Mouse (Mus musculus) gonadal fat pad, adult 2 months (tissue): ENCODE results near the gene Pced1b. TPM values are rescaled to one million over a fixed set of nuclear protein-coding genes. Genes with fewer than 3 reads are reported as not detected.
"Not testable (repeated sequence)": the region's sequence is repeated elsewhere in the genome, so short reads cannot be mapped to it uniquely, and the experiment has no call there.

Experiments
- DNase-seq: peaks from one replicate; pipeline ENCODE4 v3.0.0-alpha.2; 2012; ENCODE audit warnings: low read depth
- polyA plus RNA-seq: library from polyadenylated mRNA; depleted of rRNA; stranded (reverse); fragments of >200 nt; gene quantifications from 2 replicates; pipeline ENCODE4 v1.2.3, GENCODE M21; 2012; rRNA removed

Gene Pced1b
- polyA plus RNA-seq: 28.5 and 30.9 TPM in 2 replicates

DNA sequence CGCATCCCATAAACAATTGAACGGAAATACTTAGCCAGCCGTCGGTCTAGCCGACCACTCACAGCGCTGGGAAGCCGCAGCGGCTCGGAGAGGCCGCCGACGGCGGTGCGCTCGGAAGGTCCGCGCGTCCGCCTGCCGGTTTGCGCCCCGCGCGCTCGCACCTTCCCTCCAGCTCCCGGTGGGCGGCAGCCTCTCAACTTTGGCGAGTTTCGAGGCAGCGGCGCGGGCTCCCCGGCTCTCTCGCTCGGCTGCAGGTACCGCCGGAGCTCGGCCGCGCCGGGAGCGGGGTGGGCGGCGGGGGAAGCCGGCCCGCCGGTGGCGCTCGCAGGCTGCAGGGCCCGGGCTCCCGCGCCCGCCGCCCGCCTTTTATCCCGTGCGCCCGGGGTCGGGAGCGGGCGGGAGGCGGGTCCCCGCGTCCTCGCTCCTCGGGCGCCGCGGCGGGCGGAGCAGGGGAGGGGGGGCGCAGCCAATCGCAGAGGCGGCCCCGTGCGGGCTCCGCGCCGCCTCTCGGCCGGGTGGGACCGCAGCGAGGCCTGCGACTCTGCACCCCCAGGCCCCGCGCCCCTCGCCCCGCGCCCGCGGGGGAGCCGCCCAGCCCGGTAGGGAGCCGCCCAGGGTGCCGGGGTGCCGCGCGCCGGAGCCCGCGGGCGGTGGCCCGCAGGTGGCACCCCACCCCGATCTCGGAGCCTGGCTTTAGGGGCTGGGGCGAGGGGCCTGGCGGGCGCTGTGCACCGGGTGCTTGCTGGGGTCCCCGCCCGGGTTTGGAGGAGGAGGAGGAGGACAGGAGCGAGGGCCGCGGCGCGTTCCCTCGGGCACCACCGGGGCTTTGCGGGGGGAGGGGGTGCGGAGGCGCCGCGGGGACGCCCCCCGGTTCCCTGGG is at the start of gene Pced1b, which contains the start of gene Amigo2:
Gene Pced1b (plus strand): TSS at position 197 of the 880 bp plus-strand sequence.
Gene Amigo2 (minus strand): TSS at position 377 of the 880 bp plus-strand sequence.
- no peak for DNase-seq

DNA sequence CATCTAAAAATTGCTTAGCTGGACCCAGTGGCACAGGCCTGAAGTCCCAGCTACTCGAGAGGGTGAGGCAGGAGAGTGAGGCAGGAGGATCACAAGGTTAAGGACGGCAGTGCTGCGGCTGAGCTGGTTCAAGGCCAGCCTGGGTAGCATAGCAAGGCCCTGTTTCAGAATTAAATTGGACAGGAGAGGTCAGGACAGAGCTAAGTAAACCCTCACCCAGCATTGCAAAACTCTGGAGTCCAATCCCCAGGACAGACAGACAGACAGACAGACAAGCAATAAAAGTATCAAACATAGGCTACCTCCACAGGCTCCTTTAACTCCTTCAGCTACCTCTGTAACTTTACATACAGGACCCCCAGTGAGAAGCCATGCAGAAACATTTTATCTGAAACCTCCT is 42.0 kb upstream of the Pced1b start:
- DNase-seq: no peak

DNA sequence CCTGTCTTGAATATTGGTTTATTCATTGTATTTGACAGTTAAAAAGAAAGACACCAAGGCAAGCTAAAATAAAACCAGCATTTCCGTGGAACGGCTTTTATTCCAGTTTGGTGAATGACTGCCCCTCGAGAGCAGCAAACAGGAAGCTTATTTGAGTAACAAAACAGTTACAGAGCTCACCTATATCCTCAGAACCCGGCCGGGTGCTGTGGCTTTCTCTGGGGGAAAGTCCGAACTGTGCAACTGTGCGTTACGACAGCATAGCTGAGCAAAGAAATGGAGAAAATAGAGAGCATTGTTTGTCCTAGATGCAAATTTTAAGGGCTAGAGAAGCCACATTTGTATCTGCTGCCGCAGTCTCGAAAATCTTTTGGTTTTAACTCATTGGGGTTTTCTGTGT is 41.1 kb upstream of the Pced1b start:
- no peak for DNase-seq

DNA sequence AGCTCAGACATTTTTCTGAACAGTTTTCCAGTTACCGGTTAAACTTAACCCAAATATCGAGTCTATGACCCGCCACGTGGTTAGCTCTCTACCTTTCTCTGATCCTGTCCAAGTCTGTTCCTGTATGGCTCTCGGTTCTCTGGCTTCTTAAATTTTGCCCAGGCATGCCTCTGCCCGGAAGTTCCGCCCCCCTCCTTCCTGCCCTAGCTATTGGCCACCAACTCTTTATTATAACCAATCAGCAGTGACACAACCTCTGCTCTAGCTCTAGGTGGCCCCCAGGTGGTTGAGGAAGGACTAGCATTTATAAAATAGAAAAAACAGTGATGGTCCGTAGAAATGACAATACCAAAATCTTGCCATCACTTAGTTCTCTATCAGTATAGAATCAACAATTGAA is 40.4 kb upstream of the Pced1b start:
- no peak for DNase-seq

DNA sequence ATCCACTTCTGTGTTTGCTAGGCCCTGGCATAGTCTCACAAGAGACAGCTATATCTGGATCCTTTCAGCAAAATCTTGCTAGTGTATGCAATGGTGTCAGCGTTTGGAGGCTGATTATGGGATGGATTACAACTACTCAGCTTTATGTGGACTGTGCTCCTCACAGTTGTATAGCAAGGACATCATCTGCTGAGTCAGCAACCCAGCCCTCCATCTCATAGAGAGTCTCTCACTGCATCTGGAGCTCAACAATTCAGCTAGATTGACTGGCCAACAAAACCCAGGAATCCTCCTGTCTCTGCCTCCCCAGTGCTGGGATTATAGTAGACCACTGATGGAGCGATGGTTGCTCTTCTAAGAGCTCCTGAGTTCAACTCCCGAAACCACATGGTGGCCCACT is 37.2 kb upstream of the Pced1b start:
- DNase-seq: not testable (repeated sequence)

DNA sequence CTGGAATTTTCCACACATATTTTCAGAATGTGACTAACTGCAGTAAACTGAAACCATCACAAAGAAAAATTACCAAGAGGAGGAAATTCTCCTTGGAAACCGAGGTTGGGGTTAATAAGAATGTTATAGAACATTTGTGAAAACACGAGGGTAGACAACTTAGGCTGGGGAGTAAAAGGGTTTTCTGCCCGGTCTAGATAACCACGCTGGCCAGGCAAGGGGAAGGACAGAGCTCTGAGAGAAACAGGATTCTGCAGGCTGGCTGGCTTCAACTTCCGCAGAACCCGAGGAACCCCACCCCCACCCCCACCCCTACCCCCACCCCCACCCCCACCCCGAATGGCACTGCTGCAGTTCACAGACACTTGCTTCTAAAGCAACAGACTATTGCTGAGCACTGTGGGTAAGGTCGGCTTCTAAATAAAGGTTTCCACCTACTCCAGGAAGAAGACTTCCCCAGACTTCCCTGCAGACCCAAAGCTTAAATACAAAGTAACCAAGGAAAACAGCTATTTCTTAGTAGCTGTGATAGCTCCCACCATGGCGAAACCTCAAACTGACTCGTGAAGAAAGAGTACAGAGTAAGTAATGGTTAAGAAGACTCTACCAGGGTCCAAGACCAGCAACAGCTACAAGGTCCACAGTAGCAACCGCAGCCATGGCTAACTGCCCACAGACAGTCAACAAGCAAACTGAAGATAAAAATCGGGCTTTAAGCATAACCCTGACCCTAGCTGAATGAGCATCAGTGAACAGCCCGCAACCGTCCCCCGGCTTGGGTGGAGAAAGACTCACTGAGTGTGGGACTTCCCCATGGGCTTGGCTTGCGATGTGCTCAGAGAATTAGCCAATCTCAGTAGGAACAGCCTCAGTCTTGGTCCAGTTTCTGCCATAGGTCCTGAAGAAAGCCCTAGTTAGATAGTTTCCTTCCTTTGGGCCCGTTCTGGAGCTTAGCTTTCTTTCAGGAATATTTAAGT is 34.1 kb upstream of the Pced1b start:
- DNase-seq: no peak

DNA sequence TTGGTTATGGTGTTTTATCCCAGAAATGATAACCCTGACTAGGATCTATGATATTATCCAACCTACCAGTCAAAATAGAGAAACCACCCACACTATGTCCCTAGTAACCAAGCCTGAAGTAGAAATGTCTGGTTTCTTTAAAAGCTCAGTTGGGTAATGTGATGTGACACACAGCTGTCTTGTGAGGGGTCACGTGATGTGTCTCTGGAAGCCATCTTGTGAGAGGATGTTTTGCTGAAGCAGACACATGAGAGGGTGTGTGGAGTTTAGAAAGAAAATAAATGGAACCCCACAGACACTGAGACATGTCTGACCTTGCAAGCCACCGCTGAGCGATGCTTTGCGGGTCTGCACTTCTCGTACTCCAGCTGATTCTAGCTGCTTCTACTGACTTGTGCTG is 30.1 kb upstream of the Pced1b start:
- DNase-seq: no peak

DNA sequence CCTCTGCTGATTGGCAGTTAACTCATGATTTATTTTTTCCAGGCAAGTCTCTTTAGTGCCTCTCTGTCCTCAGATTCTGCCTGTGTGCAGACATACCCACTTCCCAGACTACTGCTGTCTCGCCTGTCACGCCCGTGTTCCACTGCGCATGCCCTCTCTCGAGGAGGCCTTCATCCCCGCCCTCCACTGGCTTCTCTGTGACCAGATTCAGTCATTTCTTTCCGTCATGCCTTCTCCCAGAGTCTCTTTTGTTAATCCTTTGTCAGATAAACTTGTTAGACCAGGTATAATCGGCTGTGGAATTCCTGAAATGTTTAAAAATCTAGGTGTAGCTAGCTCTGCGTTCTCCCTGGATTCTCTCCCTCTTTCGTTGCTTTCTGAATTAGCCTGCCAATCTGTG is 23.5 kb upstream of the Pced1b start:
- no peak for DNase-seq

DNA sequence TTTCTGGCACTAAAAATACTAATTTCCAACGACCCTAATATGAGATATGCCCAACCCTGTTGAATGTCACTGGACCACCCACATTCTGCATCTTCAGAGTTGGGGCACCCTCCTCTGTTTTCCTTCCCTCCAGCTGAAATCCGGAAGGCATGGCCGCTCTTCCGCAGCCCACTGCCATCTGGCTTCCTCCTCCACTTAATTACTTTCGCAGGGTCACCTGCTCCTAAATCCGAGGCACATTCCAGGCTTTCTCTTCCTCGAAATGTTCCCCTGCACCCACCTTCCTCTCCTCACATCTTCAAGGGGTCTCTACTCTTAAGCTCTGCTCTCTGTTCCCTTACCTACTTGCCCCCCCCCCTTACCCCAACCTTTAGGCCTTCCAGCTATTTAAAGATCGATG is 22.9 kb upstream of the Pced1b start:
- no peak for DNase-seq

DNA sequence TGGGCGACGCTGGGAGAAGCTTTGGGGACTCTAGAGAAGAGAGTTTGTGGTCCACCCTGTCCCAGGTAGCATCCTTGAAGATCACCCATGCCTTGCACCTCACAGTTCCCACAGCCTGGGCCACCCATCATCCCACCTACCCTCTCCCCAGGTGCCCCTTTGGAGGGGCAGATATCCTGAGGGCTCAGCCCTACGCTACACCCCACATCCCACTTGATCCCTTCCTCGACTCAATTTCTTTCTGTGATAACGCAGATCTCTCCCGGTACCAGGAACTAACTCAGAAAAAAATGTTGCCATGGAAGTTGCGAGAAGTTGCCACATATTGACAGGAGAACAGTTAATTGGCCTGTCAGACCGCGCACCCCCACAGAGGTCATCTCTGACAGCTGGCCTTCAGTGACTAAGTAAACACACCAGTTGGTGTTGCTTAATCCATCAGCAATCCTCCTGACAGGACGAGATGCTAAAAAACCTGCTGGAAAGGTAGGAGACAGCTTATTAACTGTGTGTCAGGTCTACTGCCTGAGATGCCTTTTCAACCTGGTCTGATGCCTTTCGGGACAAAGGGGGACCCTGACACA is 17.3 kb upstream of the Pced1b start:
- no peak for DNase-seq

DNA sequence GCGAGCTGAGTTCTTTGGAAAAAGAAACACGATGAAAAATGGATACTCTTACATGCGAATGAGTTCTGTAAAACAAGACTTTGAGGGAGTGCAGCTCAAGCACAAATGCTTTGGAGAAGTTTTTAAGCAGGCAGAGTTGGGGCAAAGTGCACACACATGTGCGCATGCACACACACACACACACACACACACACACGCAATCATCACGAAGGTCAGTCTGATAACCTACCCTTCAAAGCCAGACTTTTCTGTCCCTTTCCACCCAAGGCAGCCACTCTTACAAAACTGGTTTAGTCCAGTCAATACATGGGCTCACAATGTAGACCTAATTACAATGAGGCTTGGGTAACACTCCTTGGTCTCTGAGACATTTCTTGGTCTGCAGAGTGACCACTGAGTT is 12.8 kb upstream of the Pced1b start:
- no peak for DNase-seq

DNA sequence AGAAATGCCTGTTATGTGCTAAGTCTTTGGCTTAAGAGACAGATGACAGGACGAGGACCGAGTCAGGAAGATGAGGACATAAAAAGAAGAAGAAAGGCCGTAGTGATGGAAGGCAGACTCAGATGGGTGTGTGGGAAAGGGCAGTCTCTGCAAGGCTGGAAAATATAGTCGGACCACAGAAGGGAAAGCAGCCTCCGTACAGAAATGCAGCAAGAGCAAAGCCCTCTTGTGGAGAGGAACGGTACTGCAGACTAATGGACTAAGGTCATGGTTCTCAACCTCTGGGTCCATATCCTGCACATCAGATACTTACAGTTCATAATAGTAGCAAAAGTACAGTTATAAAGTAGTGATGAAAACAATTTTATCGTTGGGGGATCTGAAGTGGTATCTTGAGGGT is 11.7 kb upstream of the Pced1b start:
- no peak for DNase-seq

DNA sequence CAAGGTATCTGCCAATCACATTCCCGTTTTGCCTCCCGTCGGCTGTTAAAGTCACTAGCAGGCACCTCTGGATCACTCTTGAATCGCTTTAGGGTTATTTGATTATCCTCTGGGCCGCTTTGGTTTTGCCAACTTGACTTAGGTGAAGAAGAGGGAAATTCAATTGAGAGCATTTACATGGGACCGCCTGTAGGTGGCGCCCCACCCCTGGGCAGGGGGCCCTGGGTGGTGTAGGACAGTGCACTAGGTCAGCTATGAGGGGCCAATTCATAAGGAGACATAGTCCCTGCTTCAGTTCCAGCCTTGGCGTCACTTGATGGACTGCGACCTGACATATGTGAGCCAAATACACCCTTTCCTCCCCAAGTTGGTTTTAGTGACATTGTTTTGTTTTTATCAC is 10.0 kb upstream of the Pced1b start:
- DNase-seq: no peak

DNA sequence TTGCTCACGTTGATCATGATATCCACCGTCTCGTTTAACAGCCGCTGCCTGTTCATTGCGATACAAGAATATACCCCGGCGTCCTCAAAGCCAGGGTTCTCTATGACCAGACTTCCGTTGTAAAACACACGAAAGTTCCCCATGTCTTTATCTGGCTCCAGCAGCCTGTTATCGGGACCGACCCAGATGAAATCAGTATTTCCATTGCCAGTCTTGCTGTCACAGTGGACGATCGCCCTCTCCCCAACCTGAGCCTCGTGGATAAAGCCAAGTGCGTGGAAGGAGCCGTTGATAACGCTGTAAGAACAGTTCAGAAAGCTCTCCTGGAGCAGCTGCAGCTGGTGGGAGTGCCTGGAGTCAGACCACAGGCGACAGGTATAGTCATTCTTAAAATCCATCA is 1.5 kb upstream of the Pced1b start:
- no peak for DNase-seq

DNA sequence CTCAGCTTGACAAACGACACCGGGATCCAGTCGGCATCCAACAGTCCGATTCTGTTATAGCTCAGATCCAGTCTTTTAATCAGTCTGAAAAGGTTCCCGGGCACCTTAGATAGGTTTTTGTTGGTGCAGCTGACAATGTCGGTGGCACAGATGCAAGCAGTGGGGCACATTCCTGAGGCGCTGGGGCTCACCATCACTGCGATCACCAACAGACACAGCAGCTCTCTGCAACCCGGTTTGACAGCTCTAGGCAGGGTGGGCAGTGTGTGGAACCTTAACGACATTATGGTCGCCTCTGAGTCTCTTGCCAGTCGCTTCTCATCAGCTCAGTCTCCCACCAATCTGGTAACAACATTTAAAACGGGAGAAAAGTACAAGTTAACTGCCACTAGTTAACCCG is 651 bp upstream of the Pced1b start:
- DNase-seq: no peak

DNA sequence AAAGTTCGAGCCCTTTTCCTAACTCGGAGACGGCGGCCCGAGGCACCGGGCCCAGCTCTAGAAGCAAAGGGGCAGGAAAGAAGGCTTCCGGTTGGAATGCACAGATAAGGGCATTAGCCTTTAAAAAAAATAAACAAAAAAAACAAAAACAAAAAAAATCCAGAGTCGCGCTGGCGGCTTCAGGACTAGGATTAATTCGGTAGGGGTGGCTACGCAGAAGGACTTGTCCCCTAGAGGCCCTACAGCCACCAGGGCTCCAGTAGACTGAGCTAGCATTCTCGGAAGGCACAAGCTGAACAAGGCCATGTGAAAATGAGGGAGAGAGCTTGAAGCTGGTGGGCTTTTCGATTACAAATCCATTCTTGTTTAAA is 869 bp downstream of the Pced1b start:
- DNase-seq: no peak

DNA sequence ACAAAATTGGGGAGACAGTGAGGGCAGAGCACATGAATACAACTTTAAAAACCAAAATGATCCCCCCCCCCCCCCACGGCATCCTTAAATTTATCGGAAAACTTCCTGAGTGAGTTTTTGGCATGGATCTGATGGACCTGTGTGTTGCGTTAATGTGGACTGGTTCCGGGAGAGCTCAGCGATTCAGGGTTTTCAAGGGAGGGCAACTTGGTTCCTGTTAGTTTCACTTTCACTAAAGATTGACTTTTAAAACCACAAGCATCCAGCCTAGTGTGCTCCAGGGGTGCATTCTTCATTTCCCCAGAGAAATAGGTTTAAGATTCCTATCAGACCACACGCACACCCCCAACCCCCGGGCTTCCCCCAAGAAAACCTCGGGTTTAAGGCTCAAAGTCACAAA is 1.4 kb downstream of the Pced1b start:
- no peak for DNase-seq

DNA sequence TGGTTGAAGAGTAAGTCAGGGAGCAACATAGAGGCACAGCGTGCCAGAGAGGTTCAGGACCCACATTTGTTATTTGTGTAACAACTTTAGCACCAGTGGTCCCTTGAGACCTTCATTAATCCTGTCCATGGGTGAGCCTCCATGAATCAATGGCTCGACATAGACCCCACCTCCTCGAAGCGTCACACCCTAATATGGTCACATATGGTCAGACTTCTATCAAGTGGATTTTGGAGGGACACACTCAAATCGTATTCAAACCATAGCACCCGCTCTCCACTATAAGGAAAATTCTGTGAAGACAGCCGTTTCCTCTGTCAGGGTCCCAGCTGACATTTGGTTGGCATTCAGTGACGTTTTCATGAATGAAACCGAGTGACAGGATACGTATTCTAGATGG is 2.4 kb downstream of the Pced1b start:
- no peak for DNase-seq

DNA sequence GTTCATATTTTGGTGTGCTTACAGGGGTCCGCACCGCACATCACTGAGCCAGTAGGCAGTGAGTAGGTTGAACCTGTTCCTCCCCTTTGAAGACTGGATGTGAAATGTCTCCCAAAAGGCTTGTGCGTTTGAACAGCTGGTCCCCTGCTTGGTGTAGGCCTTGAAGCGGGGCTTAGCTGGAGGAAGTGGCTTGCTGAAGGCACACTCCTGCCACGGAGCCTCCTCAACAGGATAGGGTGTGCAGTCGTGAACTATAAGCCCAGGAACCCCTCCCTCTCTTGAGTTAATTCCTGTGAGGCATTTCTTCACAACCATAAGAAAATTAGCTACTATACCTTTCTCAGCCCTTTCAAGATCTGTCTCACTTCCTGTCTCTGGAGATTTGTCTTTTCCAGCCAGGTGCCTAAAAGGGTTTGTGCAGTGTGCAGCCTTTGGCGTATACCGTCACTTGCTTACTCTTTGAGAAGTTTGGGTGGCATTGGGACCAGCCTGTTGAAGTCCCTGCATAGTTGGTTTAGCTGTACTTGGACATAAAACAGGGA is 5.7 kb downstream of the Pced1b start:
- no peak for DNase-seq

DNA sequence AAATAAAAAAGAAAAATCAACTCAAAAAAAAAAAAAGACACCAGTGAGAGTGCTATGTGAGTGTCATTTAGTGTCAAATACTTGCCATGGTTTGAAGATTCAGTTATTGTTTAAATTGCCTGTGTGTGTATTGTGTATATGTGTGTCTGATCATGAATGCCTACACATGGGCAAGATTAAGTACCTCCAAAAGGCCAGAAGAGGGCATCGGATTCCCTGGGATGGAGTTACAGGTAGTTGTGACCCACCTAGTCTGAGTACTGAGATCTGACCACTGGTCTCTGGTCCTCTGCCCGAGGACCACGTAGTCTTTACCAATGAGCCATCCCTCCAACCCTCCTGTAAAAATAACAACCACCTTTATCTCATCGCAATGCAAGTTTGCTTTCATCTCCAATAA is 7.5 kb downstream of the Pced1b start:
- DNase-seq: no peak

DNA sequence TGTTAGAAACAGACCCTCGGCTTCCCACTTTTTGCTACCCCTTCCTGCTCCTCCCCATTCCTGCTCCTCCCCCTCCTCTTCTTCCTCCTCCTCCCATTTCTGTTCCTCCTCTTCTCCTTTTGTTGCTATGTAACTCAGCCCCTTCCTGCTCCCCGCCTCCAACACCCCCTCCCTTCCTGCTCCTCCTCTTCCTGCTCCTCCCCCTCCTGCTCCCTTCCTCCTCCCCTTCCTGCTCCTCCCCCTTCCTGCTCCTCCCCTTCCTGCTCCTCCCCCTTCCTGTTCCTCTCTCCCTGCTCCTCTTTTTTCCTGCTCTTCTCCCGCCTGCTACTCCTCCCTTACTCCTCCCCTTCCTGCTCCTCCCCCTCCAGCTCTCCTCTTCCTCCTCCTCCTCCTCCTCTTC is 8.9 kb downstream of the Pced1b start:
- no peak for DNase-seq

DNA sequence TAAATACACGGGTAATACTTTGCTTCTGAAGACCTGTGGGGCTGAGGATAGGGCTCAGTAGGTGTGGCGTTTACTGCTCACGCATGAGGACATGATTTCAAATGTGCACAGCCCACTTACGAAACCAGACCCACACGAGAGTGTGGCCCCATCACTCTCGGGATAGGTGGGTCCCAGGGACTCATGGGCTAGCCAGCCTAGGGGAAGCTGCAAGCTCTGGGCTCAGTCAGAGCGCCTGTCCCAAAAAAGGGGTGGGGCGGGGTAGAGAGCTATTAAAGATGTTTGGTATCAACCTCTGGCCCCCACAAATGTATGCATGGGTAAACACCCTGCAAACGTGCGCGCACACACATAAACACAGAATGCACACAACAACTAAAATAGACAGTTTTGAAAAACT is 9.5 kb downstream of the Pced1b start:
- no peak for DNase-seq
